ENCODE assay signal across 10 mouse cellular contexts in the genomic region with DNA sequence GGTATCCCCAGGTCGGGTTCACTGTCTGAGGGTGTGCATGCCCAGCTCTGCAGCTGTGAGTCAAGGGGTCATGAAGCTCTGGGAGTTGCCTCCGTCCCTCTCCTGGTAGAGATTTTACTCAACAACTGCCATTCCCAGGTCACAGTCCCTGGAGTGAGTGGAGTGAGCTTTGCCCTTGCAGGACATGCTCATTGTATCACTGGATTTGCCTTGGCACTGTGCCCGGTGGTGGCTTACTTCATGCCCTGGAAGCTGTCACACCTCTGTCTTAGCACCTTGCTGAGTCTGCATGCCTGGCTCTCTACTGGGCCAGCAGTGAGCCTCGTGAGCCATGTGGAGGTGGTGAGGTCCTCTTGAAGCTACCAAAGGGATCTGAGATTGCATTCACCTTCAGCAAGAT.
DNase-seq lines count a peak whose midpoint lies in the region; ATAC-seq and TF ChIP-seq lines count a peak whose summit lies in the region.
"Had no signal": no experiment of that assay in that cellular context is flagged by ENCODE, and none has a peak within 500 bp of the region (broad histone marks: within the 10 kb centered on the region; RNA-seq: fewer than 3 reads in every experiment).

No protein-coding gene starts in this region.

- peaks cover 42% of the 10 kb centered on the region for H3K4me1 ChIP-seq in kidney, embryonic 15.5 days
- H3K4me1 ChIP-seq in heart, embryonic 11.5 days (ENCODE audit: control insufficient read depth, insufficient read depth, low read length): peaks cover 51% of the 10 kb centered on the region
- peaks cover 9% of the 10 kb centered on the region; the same call in 1 of the 2 replicates for H3K4me1 ChIP-seq in kidney, adult 2 months (ENCODE audit: control insufficient read depth, insufficient read depth, low read length)

- H3K27ac ChIP-seq in kidney, embryonic 15.5 days: no peak overlapping the region
- H3K27ac ChIP-seq in heart, embryonic 11.5 days (ENCODE audit: low read depth, low read length): peak overlapping the region; percentile 46
- no peak overlapping the region for H3K27ac ChIP-seq in kidney, adult 2 months (ENCODE audit: insufficient read depth, low read depth, low read length)
- H3K27ac ChIP-seq: liver, embryonic 14.5 days had no signal

- intact Hi-C loops in gastrocnemius, postnatal 14 days (cut with DNase I; ENCODE audit: low total_unique reads): no loop called here

- H3K9ac ChIP-seq in kidney, embryonic 15.5 days: no peak overlapping the region
- no peak overlapping the region for H3K9ac ChIP-seq in heart, embryonic 11.5 days (ENCODE audit: low read depth, low read length)
- H3K9ac ChIP-seq: liver, embryonic 14.5 days had no signal

- 87% methylated on average over 4 of the region's 4 CpGs for WGBS in kidney, embryonic 15.5 days
- 58% methylated on average over 4 of the region's 4 CpGs for WGBS in heart, embryonic 11.5 days (ENCODE audit: insufficient replicate concordance)
- WGBS in kidney, adult 2 months: 51% methylated on average over 4 of the region's 4 CpGs

- H3K9me3 ChIP-seq in kidney, embryonic 15.5 days (replicated peaks): no peaks in the 10 kb centered on the region
- no peaks in the 10 kb centered on the region for H3K9me3 ChIP-seq in heart, embryonic 11.5 days (replicated peaks; ENCODE audit: control insufficient read depth, low read length)

- no peaks in the 10 kb centered on the region for H3K27me3 ChIP-seq in kidney, embryonic 15.5 days
- H3K27me3 ChIP-seq in heart, embryonic 11.5 days (ENCODE audit: control insufficient read depth, insufficient read depth, low read length): no peaks in the 10 kb centered on the region
- no peaks in the 10 kb centered on the region for H3K27me3 ChIP-seq in kidney, adult 2 months (replicated peaks; ENCODE audit: control insufficient read depth, insufficient read depth, low read length)
- H3K27me3 ChIP-seq: Patski had no signal

- ATAC-seq in kidney, embryonic 15.5 days (replicated peaks; ENCODE audit: low FRiP score): no peak
- ATAC-seq in heart, embryonic 11.5 days (replicated peaks; ENCODE audit: insufficient number of reproducible peaks, low FRiP score, low TSS enrichment): no peak; the same call in 1 of the 2 replicates
- ATAC-seq: Patski had no signal

- H3K4me2 ChIP-seq in kidney, embryonic 15.5 days: no peak overlapping the region
- H3K4me2 ChIP-seq in heart, embryonic 11.5 days: no peak overlapping the region

- no peak for TF ChIP-seq POLR2A in kidney, adult 2 months (IDR thresholded peaks at IDR 0.05; ENCODE audit: low read depth, low read length)

- peak; percentile 79 for DNase-seq in kidney, adult 18-20 months
- peak; percentile 93 for DNase-seq in kidney, adult 2 months
- DNase-seq in lung, postnatal 10 days: peak; percentile 46
- no peak for DNase-seq in urinary bladder, postnatal 36 days (ENCODE audit: low spot score in 2 of 2)
- DNase-seq in left cerebral cortex, adult 8-10 months (ENCODE audit: low spot score in 2 of 2): no peak
- DNase-seq in gastrocnemius, postnatal 14 days: no peak

- no peaks in the 10 kb centered on the region for H3K36me3 ChIP-seq in kidney, embryonic 15.5 days
- no peaks in the 10 kb centered on the region for H3K36me3 ChIP-seq in heart, embryonic 11.5 days (ENCODE audit: control insufficient read depth, insufficient read depth, low read length)
- H3K36me3 ChIP-seq in kidney, adult 2 months (ENCODE audit: control insufficient read depth, insufficient read depth, low read length): no peaks in the 10 kb centered on the region

- no peak overlapping the region for H3K4me3 ChIP-seq in kidney, embryonic 15.5 days (replicated peaks)
- H3K4me3 ChIP-seq in heart, embryonic 11.5 days (ENCODE audit: low read depth, low read length): no peak overlapping the region
- no peak overlapping the region for H3K4me3 ChIP-seq in kidney, adult 2 months (ENCODE audit: insufficient read depth, low read depth, low read length)

- TF ChIP-seq CTCF in kidney, adult 2 months (conservative IDR thresholded peaks at IDR 0.05; ENCODE audit: insufficient read depth, insufficient read length, low read depth, low read length): no peak; the same call in 1 of the 2 replicates

Comparison
In these comparisons a context has a peak if more than half of its experiments do, and no peak if none do; other contexts are left out.
1. DNase-seq: peak in kidney, adult 18-20 months (single experiment), kidney, adult 2 months (single experiment) and lung, postnatal 10 days (single experiment); none in urinary bladder, postnatal 36 days (0 of 2), left cerebral cortex, adult 8-10 months (0 of 2) and gastrocnemius, postnatal 14 days (single experiment).